Mouse (Mus musculus) thymus, postnatal 36 days (tissue): ENCODE data around the gene Cnnm1.
A peak's percentile ranks its signal among the peaks of the same experiment; 100 is the strongest.

ENCODE experiments used
- DNase-seq, 2 experiments: peaks; one replicate each; pipeline ENCODE4 v3.0.0; 2022; ENCODE audit warnings: mixed read lengths in 2 of 2

The Cnnm1 gene

GRCm38 (mm10) chr19:43440112-43440737 lies at the start of gene Cnnm1:
Cnnm1 (plus strand) TSS chr19:43440436.
- peak; percentile 72 to 80 for DNase-seq

- no peak for DNase-seq
Observed at GRCm38 (mm10) chr19:43396327-43396726, 43.9 kb upstream of the Cnnm1 start.

GRCm38 (mm10) chr19:43407181-43407580 lies 33.1 kb upstream of the Cnnm1 start:
- DNase-seq: no peak

GRCm38 (mm10) chr19:43415565-43415964 lies 24.7 kb upstream of the Cnnm1 start:
- DNase-seq: no peak

GRCm38 (mm10) chr19:43420506-43420905 lies 19.7 kb upstream of the Cnnm1 start:
- peak in 1 of 2 experiments; percentile 20 for DNase-seq

- DNase-seq: no peak
Observed at GRCm38 (mm10) chr19:43424082-43424481, 16.2 kb upstream of the Cnnm1 start.

GRCm38 (mm10) chr19:43427446-43428224 lies 12.6 kb upstream of the Cnnm1 start:
- no peak for DNase-seq

GRCm38 (mm10) chr19:43439246-43439645 lies 990 bp upstream of the Cnnm1 start:
- DNase-seq: no peak

- peak; percentile 54 to 62 for DNase-seq
Observed at GRCm38 (mm10) chr19:43440768-43441660, 778 bp downstream of the Cnnm1 start.

- no peak for DNase-seq
Observed at GRCm38 (mm10) chr19:43441661-43441990, 1.4 kb downstream of the Cnnm1 start.

- DNase-seq: no peak
Observed at GRCm38 (mm10) chr19:43442269-43442668, 2.0 kb downstream of the Cnnm1 start.

- no peak for DNase-seq
Observed at GRCm38 (mm10) chr19:43442906-43443305, 2.7 kb downstream of the Cnnm1 start.

GRCm38 (mm10) chr19:43444636-43445205 lies 4.5 kb downstream of the Cnnm1 start:
- no peak for DNase-seq

- no peak for DNase-seq
Observed at GRCm38 (mm10) chr19:43451563-43451962, 11.3 kb downstream of the Cnnm1 start.

- no peak for DNase-seq
Observed at GRCm38 (mm10) chr19:43452176-43452575, 11.9 kb downstream of the Cnnm1 start.

GRCm38 (mm10) chr19:43453025-43453424 lies 12.8 kb downstream of the Cnnm1 start:
- DNase-seq: no peak

GRCm38 (mm10) chr19:43459948-43460347 lies 19.7 kb downstream of the Cnnm1 start:
- no peak for DNase-seq

- no peak for DNase-seq
Observed at GRCm38 (mm10) chr19:43460481-43460880, 20.2 kb downstream of the Cnnm1 start.

- no peak for DNase-seq
Observed at GRCm38 (mm10) chr19:43462141-43462540, 21.9 kb downstream of the Cnnm1 start.

- DNase-seq: no peak
Observed at GRCm38 (mm10) chr19:43463546-43464293, 23.5 kb downstream of the Cnnm1 start.

- DNase-seq: no peak
Observed at GRCm38 (mm10) chr19:43464294-43464687, 24.1 kb downstream of the Cnnm1 start.

GRCm38 (mm10) chr19:43465076-43465475 lies 24.8 kb downstream of the Cnnm1 start:
- no peak for DNase-seq
